Mouse (Mus musculus): Measurements from ENCODE around the gene Slc39a8. TPM values are rescaled to one million over a fixed set of nuclear protein-coding genes. Genes with fewer than 3 reads are reported as not detected.
A peak's percentile ranks its signal among the peaks of the same experiment; 100 is the strongest.

Slc39a8 gene
- total RNA-seq, 2 experiments from 2014 or later: 7.7 to 8.7 TPM

DNA sequence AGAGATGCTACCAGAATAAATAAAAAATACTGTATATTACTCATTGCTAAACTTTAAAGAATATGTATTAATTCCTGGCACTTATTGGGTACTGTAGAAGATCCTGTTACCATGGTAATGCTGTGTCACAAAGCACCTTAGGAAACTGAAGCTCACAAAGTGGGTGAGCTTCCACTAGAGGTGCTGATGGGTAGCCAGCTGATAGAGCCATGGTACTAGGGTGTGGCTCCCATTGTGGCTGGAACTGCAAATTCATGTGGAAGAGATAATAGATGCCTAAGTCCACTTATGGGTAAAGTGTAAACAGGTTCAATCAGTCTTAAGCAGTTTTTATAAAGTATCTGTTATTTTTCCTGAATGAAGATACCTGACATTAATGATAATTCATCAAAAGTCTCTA, 64.3 kb downstream of the Slc39a8 start:
- DNase-seq (ENCODE audit: low spot score in 2 of 2): no peak
- intact Hi-C loops (cut with DNase I): loop anchor here (10.0 kb wide), 4 partner anchors 785 to 1865 kb away; partner anchors contain the start of gene Ppp3ca

DNA sequence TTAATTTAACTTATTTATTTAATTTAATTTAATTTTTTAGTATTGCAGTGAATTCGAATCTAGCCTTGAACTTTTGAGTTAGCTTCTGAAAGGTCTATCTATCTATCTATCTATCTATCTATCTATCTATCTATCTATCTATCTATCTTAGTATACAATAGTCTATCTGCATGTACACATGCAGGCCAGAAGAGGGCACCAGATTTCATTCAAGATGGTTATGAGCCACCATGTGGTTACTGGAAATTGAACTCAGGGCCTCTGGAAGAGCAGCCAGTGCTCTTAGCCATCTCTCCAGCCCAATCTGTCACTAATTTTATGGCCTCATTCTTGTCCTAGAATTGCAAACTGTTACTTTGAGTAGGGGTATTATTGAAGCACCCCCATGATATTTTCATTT, 78.3 kb downstream of the Slc39a8 start:
- intact Hi-C loops (cut with DNase I): no loop called here

DNA sequence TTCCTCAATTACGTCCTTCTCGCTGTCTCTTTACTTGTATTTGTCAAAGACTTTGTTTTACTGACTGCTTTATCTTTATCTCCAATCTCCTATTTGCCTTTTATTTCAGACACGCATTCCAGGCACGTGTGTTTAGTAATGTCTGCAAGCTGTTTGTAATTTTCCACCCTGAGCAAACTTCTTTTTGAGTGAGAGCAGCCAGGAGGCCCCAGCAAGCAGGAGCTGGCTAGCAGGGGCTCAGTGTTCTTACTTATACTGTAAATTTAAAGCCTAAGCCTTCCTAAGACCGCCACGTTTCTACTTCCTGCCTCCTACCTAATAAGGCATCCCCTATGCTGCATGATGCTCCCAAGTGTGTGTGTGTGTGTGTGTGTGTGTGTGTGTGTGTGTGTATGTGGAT, 79.8 kb downstream of the Slc39a8 start:
- no peak for DNase-seq (ENCODE audit: low spot score in 2 of 2)
- intact Hi-C loops (cut with DNase I): no loop called here

More for the DNA sequence above, 78.3 kb downstream of the Slc39a8 start:
- DNase-seq (ENCODE audit: low spot score in 2 of 2): no peak

DNA sequence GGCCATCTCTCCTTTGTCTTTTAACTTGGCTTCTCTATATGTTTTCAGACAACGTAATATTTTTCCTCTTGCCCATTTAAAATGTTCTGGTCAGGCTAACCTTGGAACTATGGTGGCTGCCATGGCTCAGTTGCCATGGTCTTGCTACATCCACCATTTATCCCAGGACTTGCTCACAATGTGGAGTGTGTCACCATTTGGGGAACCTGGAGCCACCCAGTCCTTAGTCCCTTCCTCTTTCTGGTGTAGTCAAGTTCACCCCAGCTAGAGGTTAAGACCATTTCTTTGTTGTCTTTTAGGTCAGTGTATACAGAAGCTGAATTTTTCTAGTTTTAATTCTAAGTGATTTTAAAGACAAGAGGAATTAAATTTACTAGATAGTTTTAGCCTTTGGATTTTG, 80.7 kb downstream of the Slc39a8 start:
- intact Hi-C loops (cut with DNase I): no loop called here
- no peak for DNase-seq (ENCODE audit: low spot score in 2 of 2)

DNA sequence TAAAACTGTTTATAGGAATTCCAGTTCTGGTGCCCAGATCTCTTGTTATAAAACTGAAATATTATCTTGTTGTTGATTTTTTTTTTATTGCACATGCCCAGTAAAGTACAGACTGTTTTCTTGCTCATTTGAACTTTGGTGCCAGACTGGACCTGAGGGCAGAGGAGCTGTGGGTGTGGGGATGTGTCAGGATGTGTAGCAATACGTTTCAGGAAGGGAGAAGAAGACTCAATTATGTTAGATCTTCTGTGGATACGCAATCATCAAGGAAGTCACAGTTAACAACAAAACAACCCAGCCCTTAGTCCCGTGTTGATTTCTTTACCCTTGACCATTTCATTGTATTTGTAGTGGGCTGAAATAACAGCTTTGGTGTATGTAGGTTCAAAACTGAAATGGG, 81.9 kb downstream of the Slc39a8 start:
- intact Hi-C loops (cut with DNase I): no loop called here
- no peak for DNase-seq (ENCODE audit: low spot score in 2 of 2)

DNA sequence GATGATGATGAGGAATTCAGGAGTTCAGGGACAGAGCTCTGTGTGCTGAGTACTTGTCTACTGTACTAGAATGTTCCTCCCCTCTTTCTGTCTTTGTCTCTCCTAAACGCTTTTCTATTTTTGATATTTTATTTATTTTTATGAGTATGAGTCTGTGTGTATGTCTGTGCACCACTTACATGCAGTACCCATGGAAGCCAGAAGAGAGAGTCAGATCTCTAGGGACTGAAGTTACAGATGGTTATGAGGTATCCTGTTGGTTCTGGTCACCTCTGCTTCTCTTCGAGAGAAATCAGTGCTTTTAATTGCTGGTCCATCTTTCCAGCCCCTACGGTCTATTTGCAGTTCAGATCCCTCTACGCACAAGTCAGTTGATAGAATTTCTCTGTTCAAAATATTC, 90.9 kb downstream of the Slc39a8 start:
- intact Hi-C loops (cut with DNase I): no loop called here
- DNase-seq (ENCODE audit: low spot score in 2 of 2): no peak

DNA sequence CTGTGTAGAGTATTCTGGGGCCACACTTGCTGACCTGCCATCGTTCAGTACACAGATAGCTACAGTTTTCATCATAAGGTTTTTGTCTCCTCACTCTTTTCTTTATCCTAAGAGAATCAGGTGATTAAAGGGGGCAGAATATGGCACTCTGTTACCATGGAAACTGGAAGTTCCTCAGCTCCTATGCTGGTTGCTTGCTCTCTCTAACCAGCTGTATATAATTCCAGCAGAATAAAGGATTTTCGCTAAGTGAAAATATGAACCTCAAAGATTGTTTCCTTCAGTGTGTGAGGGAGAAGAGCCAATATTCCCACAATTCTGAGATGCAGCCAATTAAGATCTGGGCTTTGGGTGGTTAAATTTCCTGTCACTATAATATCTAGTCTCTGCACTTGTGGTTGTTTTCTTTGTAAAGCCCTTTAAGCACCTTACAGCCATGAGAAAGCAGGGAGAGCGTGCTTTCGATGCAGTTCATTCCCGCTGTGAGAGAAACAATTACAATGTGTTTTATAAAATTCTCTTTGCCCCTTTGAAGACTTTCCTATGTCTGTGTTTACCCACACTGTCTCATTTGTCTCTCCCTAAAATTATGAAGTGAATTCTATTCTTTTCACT, 93.6 kb downstream of the Slc39a8 start:
- peak in 1 of 2 experiments; percentile 30 for DNase-seq (ENCODE audit: low spot score in 2 of 2)
- intact Hi-C loops (cut with DNase I): no loop called here

DNA sequence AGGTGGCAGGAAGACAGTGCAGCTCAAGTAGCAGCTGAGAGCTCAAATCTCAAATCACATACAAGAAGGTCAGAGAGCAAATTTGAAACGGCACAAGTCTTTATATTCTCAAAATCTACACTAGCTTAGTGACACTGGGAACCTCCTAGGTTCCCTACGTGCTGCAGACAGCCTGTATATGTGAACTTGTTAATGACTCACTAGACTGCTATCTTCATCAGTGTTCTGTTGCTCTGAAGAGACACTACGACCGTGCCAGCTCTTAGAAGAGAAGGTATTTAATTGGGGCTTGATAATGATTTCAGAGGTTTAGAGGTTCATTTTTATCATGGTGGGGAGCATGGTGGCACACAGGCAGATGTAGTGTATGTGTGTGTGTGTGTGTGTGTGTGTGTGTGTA, 94.2 kb downstream of the Slc39a8 start:
- no peak for DNase-seq (ENCODE audit: low spot score in 2 of 2)
- intact Hi-C loops (cut with DNase I): no loop called here

DNA sequence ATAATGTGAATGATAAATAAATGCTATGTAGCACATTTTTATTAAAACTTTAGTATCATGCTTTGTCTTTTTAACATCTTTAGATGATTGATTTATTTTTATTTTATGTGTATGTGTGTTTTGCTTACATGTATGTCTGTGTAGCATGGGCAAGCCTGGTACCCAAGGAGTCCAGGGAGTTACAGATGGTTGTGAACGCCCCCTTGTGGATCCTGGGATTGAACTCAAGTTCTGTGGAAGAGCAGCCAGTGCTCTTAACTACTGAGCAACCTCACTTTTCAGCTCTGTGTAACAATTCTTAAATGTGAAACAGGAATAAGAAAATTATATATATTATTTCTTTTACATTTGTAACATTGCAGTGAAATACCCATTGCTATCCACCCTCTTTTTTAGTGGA, 101.7 kb downstream of the Slc39a8 start:
- intact Hi-C loops (cut with DNase I): no loop called here
- no peak for DNase-seq (ENCODE audit: low spot score in 2 of 2)

DNA sequence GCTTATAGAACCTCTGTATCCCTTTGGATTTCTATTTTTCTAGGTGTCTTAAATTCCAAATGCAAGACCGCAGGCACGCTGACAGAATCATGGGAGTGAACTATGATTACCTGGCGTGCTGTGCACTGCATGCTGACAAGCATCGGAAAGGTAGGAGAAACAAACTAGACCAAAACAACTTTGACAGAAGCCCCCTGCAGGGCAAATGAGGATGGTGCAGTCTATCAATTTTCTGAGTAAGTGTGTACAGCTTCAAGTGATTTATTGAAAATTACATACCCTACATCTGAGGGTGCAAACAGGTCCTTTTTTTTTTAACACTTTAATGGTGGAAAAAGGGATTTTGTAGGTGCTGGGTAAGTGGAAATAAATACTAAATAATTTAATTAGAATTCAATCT, 103.1 kb downstream of the Slc39a8 start:
- no peak for DNase-seq (ENCODE audit: low spot score in 2 of 2)
- intact Hi-C loops (cut with DNase I): no loop called here

DNA sequence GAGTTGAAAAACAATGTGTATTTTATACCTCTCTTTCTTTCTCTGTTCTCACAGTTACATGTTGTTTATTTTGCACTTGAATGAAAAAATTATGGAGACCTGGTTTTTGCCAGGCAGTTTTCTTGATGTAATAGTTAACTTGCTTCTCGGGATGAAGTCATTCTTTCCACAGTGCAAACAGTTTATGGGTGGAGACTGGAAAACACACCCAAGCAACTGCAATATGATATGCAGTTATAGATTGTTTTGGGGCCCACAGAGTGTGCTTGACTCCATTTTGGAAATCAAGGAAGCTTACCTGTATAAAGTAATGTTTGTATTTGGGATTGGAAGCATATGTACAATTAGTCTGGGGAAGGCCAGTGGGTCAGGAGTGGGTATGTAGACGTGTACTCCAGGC, 112.4 kb downstream of the Slc39a8 start:
- DNase-seq (ENCODE audit: low spot score in 2 of 2): no peak
- intact Hi-C loops (cut with DNase I): no loop called here

Other genes with a start within 250 kb of the Slc39a8 start
- 10 to 100 TPM; 17.2 to 18.1 TPM for gene Nfkb1, start 133.7 kb upstream of the Slc39a8 start, total RNA-seq (2021)

Data from left cerebral cortex, postnatal 14 days (tissue).